Mouse (Mus musculus) testis, adult 2 months (tissue): ENCODE results near the gene Nav1.

Experiments
- CTCF ChIP-seq: fragments of 200-500 bp; IDR thresholded peaks from 2 replicates; pipeline ENCODE4 v1.5.1; 2012; ENCODE audit warnings: low read depth, mild to moderate bottlenecking, inconsistent platforms, low read length, moderate library complexity; ENCODE audit not compliant: control insufficient read depth, insufficient read depth, insufficient replicate concordance
- POLR2A ChIP-seq: fragments of 200-500 bp; IDR thresholded peaks from 2 replicates; pipeline ENCODE4 v1.6.1; 2012; ENCODE audit warnings: low read depth, mild to moderate bottlenecking, inconsistent platforms, low read length, moderate library complexity; ENCODE audit not compliant: control insufficient read depth

- TF ChIP-seq CTCF (no peak), POLR2A (no peak)
Measured at GRCm38 (mm10) chr1:135531081-135531480, 76.0 kb downstream of the Nav1 start.
